Mouse (Mus musculus) kidney, embryonic 14.5 days (tissue): ENCODE data around the gene Oprl1. TPM values are rescaled to one million over a fixed set of nuclear protein-coding genes. Genes with fewer than 3 reads are reported as not detected.

Experiments
- ATAC-seq: fragments of 200-750 bp; cut with Nextera tagmentation; 2 replicates; pipeline ENCODE4 v1.8.0; 2017; ENCODE audit warnings: moderate number of reproducible peaks, mild to moderate bottlenecking, moderate TSS enrichment, moderate library complexity; ENCODE audit not compliant: low FRiP score, low TSS enrichment
- H3K27ac ChIP-seq: fragments of 300-500 bp; sonication (generic); 2 replicates; pipeline ENCODE4 v1.5.1; 2014; ENCODE audit warnings: low read depth, mild to moderate bottlenecking, low read length, moderate library complexity, mixed read lengths
- H3K27me3 ChIP-seq: fragments of 300-500 bp; sonication (generic); 2 replicates; pipeline ENCODE4 v1.6.1; 2014; ENCODE audit warnings: mild to moderate bottlenecking, low read length; ENCODE audit not compliant: control insufficient read depth, insufficient read depth
- H3K36me3 ChIP-seq: fragments of 300-500 bp; sonication (generic); 2 replicates; pipeline ENCODE4 v1.6.1; 2014; ENCODE audit warnings: low read length, mixed read lengths; ENCODE audit not compliant: control insufficient read depth, insufficient read depth
- H3K4me1 ChIP-seq: fragments of 300-500 bp; sonication (generic); 2 replicates; pipeline ENCODE4 v1.6.1; 2014; ENCODE audit warnings: low read length, mixed read lengths; ENCODE audit not compliant: control insufficient read depth, insufficient read depth
- H3K4me2 ChIP-seq: fragments of 300-500 bp; sonication (generic); replicated peaks from 2 replicates; pipeline ENCODE4 v1.6.1; 2014; ENCODE audit warnings: low read depth, mild to moderate bottlenecking, low read length
- H3K4me3 ChIP-seq: fragments of 300-500 bp; sonication (generic); 2 replicates; pipeline ENCODE4 v1.5.1; 2014; ENCODE audit warnings: mild to moderate bottlenecking, low read length
- H3K9ac ChIP-seq: fragments of 300-500 bp; sonication (generic); 2 replicates; pipeline ENCODE4 v1.6.1; 2014; ENCODE audit warnings: low read depth, mild to moderate bottlenecking, low read length, moderate library complexity
- H3K9me3 ChIP-seq: fragments of 300-500 bp; sonication (generic); 2 replicates; pipeline ENCODE4 v1.6.1; 2016; ENCODE audit warnings: low read length; ENCODE audit not compliant: control insufficient read depth
- WGBS: fragments of 180-500 bp; shearing (Covaris S2); extraction: QIAGEN DNeasy Blood & Tissue Kit; methylation state at CpG from one replicate; pipeline ENCODE4 v1.1.7; 2014; 5-methylcytosine and 5-hydroxymethylcytosine counted together
- polyA plus RNA-seq: library from polyadenylated mRNA; unstranded; fragments of >200 nt; fragmentation: Nextera tagmentation; extraction: Ambion mirVana; gene quantifications from 2 replicates; pipeline ENCODE4 v1.2.1, GENCODE M21; 2014

Oprl1 gene
- polyA plus RNA-seq, 1 experiment from 2014 or later, result 0.53 TPM

DNA sequence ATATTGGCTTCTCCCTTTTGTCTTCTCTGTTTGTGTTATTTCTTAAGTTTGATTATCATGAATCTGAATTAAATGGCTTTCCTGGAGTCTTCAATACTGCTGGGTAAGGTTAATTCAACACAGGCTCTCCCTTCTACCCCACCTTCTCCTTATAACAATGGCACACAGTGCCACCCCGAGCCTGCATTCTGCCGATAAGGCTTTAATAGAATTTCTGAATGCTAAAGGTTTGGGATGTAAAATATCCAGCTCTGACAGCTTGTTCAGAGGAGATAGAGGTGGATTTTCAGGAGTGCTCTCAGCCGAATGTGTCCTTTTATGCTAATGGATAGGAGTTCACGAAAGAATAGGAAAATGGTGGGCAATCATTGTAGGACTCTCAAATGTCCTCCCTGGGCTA lies 50.4 kb downstream of the Oprl1 start:
- 85% methylated on average over 4 of the region's 4 CpGs for WGBS
- no peak for ATAC-seq

DNA sequence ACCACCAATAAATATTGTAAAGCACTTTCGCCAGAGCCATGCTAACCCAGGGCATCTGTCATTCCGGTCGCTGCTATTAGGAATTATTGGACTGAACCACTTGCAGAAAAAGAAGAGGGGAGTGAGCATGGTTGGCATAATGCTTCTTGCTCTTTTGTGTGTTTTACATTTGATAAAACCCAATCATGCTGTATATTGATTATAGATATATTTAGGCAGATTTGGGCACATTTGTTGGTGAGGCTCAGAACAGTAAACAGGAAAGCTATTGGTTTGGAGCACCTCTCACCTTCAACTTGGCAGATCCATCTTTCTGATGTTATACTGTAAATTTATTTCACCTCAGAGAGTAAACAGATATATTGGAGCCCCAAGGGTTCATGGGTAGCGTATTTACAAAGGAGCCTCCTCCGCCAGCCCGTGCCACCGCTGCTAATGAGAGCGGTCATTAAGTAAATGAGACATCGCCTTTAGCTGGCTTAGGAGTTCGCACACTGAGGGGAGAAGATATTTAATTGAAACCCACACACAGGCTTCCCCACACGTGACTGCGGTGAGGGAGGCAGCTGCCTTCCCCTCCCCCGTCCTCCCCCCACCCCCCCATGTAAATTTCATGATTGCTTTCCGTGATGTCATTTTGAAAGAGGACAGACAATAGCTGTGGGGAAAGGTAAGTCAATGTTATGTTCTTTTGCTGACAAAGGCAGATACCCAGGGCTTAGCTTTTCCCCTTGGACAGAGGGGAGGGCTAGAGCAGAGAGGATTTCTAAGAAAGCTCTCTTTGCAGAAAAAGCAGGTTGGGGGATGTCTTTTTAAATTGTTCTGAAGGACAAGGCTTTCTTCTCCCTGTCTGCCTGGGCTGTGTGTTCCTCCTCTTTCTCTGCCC lies 52.1 kb downstream of the Oprl1 start:
- Histone ChIP-seq H3K4me2 (no peak overlapping the region), H3K9ac (no peak overlapping the region), H3K36me3 (no peaks in the 10 kb centered on the region), H3K27ac (no peak overlapping the region), H3K27me3 (peaks cover 10% of the 10 kb centered on the region; the same call in 1 of the 2 replicates), H3K9me3 (no peaks in the 10 kb centered on the region), H3K4me3 (no peak overlapping the region), H3K4me1 (no peaks in the 10 kb centered on the region)
- WGBS, result 46% methylated on average over 14 of the region's 14 CpGs
- no peak for ATAC-seq

More for the DNA sequence above, 50.4 kb downstream of the Oprl1 start:
- Histone ChIP-seq H3K4me2 (no peak overlapping the region), H3K27me3 (peaks cover 10% of the 10 kb centered on the region; the same call in 1 of the 2 replicates), H3K36me3 (no peaks in the 10 kb centered on the region), H3K9me3 (no peaks in the 10 kb centered on the region), H3K4me3 (no peak overlapping the region), H3K9ac (no peak overlapping the region), H3K27ac (no peak overlapping the region), H3K4me1 (no peaks in the 10 kb centered on the region)

DNA sequence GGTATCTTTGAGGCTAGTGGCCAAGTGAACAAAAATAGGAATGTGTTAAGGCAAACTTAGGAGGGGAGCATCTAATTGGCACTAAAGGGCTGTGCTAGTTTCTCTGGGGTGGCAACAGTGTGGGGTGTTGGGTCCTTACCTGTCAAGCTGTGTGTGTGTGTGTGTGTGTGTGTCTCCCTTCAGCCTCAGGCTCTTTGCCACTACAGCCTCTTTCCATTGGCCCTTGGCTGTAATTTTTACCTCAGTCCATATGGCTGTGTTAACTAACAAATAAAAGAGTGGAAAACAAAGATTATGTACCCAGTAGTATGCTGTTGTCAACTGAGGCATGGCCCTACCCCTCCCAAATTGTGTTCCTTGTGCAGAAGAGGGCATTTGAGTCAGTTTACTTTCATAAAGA lies 53.6 kb downstream of the Oprl1 start:
- H3K9ac ChIP-seq, result no peak overlapping the region
- no peaks in the 10 kb centered on the region for H3K4me1 ChIP-seq
- no peaks in the 10 kb centered on the region for H3K9me3 ChIP-seq
- ATAC-seq, result no peak
- H3K4me2 ChIP-seq, result no peak overlapping the region
- H3K36me3 ChIP-seq, result no peaks in the 10 kb centered on the region
- H3K4me3 ChIP-seq, result no peak overlapping the region
- H3K27me3 ChIP-seq, result peaks cover 7% of the 10 kb centered on the region; the same call in 1 of the 2 replicates
- no peak overlapping the region for H3K27ac ChIP-seq

DNA sequence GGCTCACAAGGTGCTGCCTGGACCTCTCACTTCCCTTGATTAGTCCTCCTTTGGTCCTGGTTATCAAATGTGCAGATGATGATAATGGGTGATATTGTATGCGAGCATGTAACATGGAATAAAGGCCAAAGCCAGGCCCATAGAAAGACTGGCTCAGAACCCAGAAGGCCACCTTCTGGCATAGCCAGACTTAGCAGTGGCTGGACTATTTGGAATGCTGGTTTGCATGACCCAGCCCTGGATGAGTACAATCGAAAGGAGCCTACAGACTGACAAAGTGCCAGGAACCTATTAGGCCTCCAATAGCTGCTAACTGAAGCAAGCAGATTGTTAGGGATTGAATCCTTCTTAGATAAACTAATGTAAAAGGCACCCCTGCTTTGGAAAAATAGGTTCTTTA lies 54.6 kb downstream of the Oprl1 start:
- WGBS, result 91% methylated on average over 2 of the region's 2 CpGs
- Histone ChIP-seq H3K4me1 (no peaks in the 10 kb centered on the region), H3K27ac (no peak overlapping the region), H3K27me3 (peaks cover 7% of the 10 kb centered on the region; the same call in 1 of the 2 replicates), H3K4me2 (no peak overlapping the region), H3K4me3 (no peak overlapping the region), H3K36me3 (no peaks in the 10 kb centered on the region), H3K9ac (no peak overlapping the region), H3K9me3 (no peaks in the 10 kb centered on the region)
- no peak for ATAC-seq

Other genes starting within 250 kb of the Oprl1 start
- gene Abhd16b, start 221.8 kb upstream of the Oprl1 start, polyA plus RNA-seq, result 0.14 and 0.19 TPM in 2 replicates
- 175 and 184 TPM in 2 replicates for gene Tpd52l2, start 217.9 kb upstream of the Oprl1 start, polyA plus RNA-seq
- gene Dnajc5, start 194.5 kb upstream of the Oprl1 start, polyA plus RNA-seq, result 41.5 and 82.2 TPM in 2 replicates
- 45.3 and 49.4 TPM in 2 replicates for gene Uckl1, start 130.1 kb upstream of the Oprl1 start, polyA plus RNA-seq
- gene Prpf6, start 123.1 kb upstream of the Oprl1 start, polyA plus RNA-seq, result 64.5 and 64.8 TPM in 2 replicates
- gene Zfp512b, start 122.2 kb upstream of the Oprl1 start, polyA plus RNA-seq, result 28.5 and 50.6 TPM in 2 replicates
- 24.5 and 29.2 TPM in 2 replicates for gene Samd10, start 115.8 kb upstream of the Oprl1 start, polyA plus RNA-seq
- gene Gm29797, start 58.0 kb upstream of the Oprl1 start, polyA plus RNA-seq, result 0.63 TPM in 1 of 2 replicates, not detected in the other
- gene Sox18, start 43.4 kb upstream of the Oprl1 start, polyA plus RNA-seq, result 36.8 and 40.5 TPM in 2 replicates
- 24.5 and 24.8 TPM in 2 replicates for gene Tcea2, start 34.7 kb upstream of the Oprl1 start, polyA plus RNA-seq
- gene Rgs19, start 21.0 kb upstream of the Oprl1 start, polyA plus RNA-seq, result 70.8 and 71.9 TPM in 2 replicates
- not detected in 2 replicates for gene Lkaaear1, start 16.6 kb upstream of the Oprl1 start, polyA plus RNA-seq
- gene Myt1, start 48.3 kb downstream of the Oprl1 start, polyA plus RNA-seq, result not detected in 2 replicates
- 19.9 and 30.0 TPM in 2 replicates for gene Pcmtd2, start 122.8 kb downstream of the Oprl1 start, polyA plus RNA-seq
- gene Polr3k, start 149.3 kb downstream of the Oprl1 start, polyA plus RNA-seq, result 76.9 and 78.5 TPM in 2 replicates